Mouse (Mus musculus) MEL (cell line): ENCODE data around the gene Slc22a23. TPM values are rescaled to one million over a fixed set of nuclear protein-coding genes. Genes with fewer than 3 reads are reported as not detected.

Source experiments
- DNase-seq: peaks from one replicate; pipeline ENCODE4 v3.0.0; 2011; ENCODE audit warnings: low read depth, low spot score
- H3K27ac ChIP-seq: 2 replicates; pipeline ENCODE4 v1.5.1; 2012; ENCODE audit warnings: low read depth, mild to moderate bottlenecking, control low read depth, low read length, moderate library complexity; ENCODE audit not compliant: control insufficient read depth
- H3K27me3 ChIP-seq, 2 experiments: fragments of 150-350 bp in 1 of 2; sonication (generic) in 1 of 2; 2 replicates each; pipeline ENCODE4 v1.6.1; 2012; ENCODE audit warnings: low read length in 2 of 2, mild to moderate bottlenecking in 2 of 2, improper control_type of control experiment in 1 of 2, moderate library complexity in 1 of 2; ENCODE audit not compliant: insufficient read depth in 2 of 2, control insufficient read depth in 1 of 2
- H3K36me3 ChIP-seq, 2 experiments: 2 replicates each; pipeline ENCODE4 v1.6.1; 2012 to 2014; ENCODE audit warnings: low read length in 2 of 2, improper control_type of control experiment in 1 of 2, inconsistent platforms in 1 of 2, mild to moderate bottlenecking in 1 of 2; ENCODE audit not compliant: insufficient read depth in 2 of 2, control insufficient read depth in 1 of 2
- H3K4me1 ChIP-seq, 2 experiments: fragments of 150-350 bp in 1 of 2; sonication (generic) in 1 of 2; 2 replicates each; pipeline ENCODE4 v1.6.1; 2012; ENCODE audit warnings: low read length in 2 of 2, improper control_type of control experiment in 1 of 2, mild to moderate bottlenecking in 1 of 2; ENCODE audit not compliant: insufficient read depth in 2 of 2, control insufficient read depth in 1 of 2
- H3K4me3 ChIP-seq, 2 experiments: fragments of 150-350 bp in 1 of 2; sonication (generic) in 1 of 2; 2 replicates each; pipeline ENCODE4 v1.5.1; 2012; ENCODE audit warnings: low read depth in 2 of 2, low read length in 2 of 2, mild to moderate bottlenecking in 2 of 2, moderate library complexity in 2 of 2, control low read depth in 1 of 2, improper control_type of control experiment in 1 of 2; ENCODE audit not compliant: control insufficient read depth in 1 of 2, insufficient read depth in 1 of 2
- H3K79me2 ChIP-seq: 2 replicates; pipeline ENCODE4 v1.6.1; 2012; ENCODE audit warnings: mild to moderate bottlenecking, low read length, moderate library complexity; ENCODE audit not compliant: control insufficient read depth, poor library complexity, insufficient read depth
- H3K9ac ChIP-seq: 2 replicates; pipeline ENCODE4 v1.6.1; 2012; ENCODE audit warnings: low read depth, mild to moderate bottlenecking, control low read depth, low read length, moderate library complexity; ENCODE audit not compliant: control insufficient read depth, poor library complexity, severe bottlenecking
- H3K9me3 ChIP-seq: fragments of 150-350 bp; sonication (generic); replicated peaks from 2 replicates; pipeline ENCODE4 v1.6.1; 2012; ENCODE audit warnings: mild to moderate bottlenecking, low read length, improper control_type of control experiment, moderate library complexity; ENCODE audit not compliant: insufficient read depth
- CTCF ChIP-seq, 3 experiments: IDR thresholded peaks in 2 of 3; conservative IDR thresholded peaks in 1 of 3; 2 replicates each; pipeline ENCODE4 v1.5.1; 2011 to 2012; ENCODE audit warnings: low read length in 3 of 3, low read depth in 2 of 3, mild to moderate bottlenecking in 2 of 3, improper control_type of control experiment in 1 of 3, inconsistent platforms in 1 of 3, mixed read lengths in 1 of 3, moderate library complexity in 1 of 3; ENCODE audit not compliant: control insufficient read depth in 1 of 3, insufficient read depth in 1 of 3, poor library complexity in 1 of 3, severe bottlenecking in 1 of 3
- E2F4 ChIP-seq: IDR thresholded peaks from 2 replicates; pipeline ENCODE4 v1.6.1; 2011; ENCODE audit warnings: low read depth, low read length, improper control_type of control experiment, borderline replicate concordance
- ELF1 ChIP-seq: IDR thresholded peaks from 2 replicates; pipeline ENCODE4 v1.6.1; 2014; ENCODE audit warnings: low read depth, mild to moderate bottlenecking, inconsistent platforms, low read length, improper control_type of control experiment, moderate library complexity
- EP300 ChIP-seq, 2 experiments: IDR thresholded peaks; 2 replicates each; pipeline ENCODE4 v1.6.1; 2011; ENCODE audit warnings: improper control_type of control experiment in 2 of 2, low read length in 2 of 2, low read depth in 1 of 2, mild to moderate bottlenecking in 1 of 2
- GABPA ChIP-seq: IDR thresholded peaks from 2 replicates; pipeline ENCODE4 v1.6.1; 2012; ENCODE audit warnings: low read depth, mild to moderate bottlenecking, inconsistent platforms, low read length, improper control_type of control experiment, moderate library complexity
- HCFC1 ChIP-seq: IDR thresholded peaks from 2 replicates; pipeline ENCODE4 v1.6.1; 2012; ENCODE audit warnings: low read depth, mild to moderate bottlenecking, inconsistent platforms, low read length, improper control_type of control experiment, moderate library complexity
- MAX ChIP-seq: IDR thresholded peaks from 2 replicates; pipeline ENCODE4 v1.6.1; 2011; ENCODE audit warnings: low read length, improper control_type of control experiment
- MEF2A ChIP-seq: IDR thresholded peaks from 2 replicates; pipeline ENCODE4 v1.6.1; 2014; ENCODE audit warnings: low read depth, mild to moderate bottlenecking, inconsistent platforms, low read length, improper control_type of control experiment; ENCODE audit not compliant: poor library complexity, insufficient replicate concordance, severe bottlenecking; ENCODE audit errors: extremely low read depth
- MXI1 ChIP-seq: IDR thresholded peaks from 2 replicates; pipeline ENCODE4 v1.6.1; 2011; ENCODE audit warnings: mild to moderate bottlenecking, low read depth, low read length, improper control_type of control experiment
- MYC ChIP-seq: IDR thresholded peaks from 2 replicates; pipeline ENCODE4 v1.6.1; 2011; ENCODE audit warnings: low read depth, mild to moderate bottlenecking, low read length, improper control_type of control experiment, moderate library complexity
- NRF1 ChIP-seq: IDR thresholded peaks from 2 replicates; pipeline ENCODE4 v1.6.1; 2014; ENCODE audit warnings: low read depth, mild to moderate bottlenecking, inconsistent platforms, low read length, improper control_type of control experiment, moderate library complexity; ENCODE audit not compliant: poor library complexity, insufficient read depth, severe bottlenecking
- POLR2AphosphoS2 ChIP-seq: IDR thresholded peaks from 2 replicates; pipeline ENCODE4 v1.6.1; 2011; ENCODE audit warnings: low read length, improper control_type of control experiment
- RAD21 ChIP-seq: IDR thresholded peaks from 2 replicates; pipeline ENCODE4 v1.6.1; 2011; ENCODE audit warnings: mild to moderate bottlenecking, low read depth, low read length, improper control_type of control experiment
- RCOR1 ChIP-seq: IDR thresholded peaks from 2 replicates; pipeline ENCODE4 v1.6.1; 2012; ENCODE audit warnings: low read depth, mild to moderate bottlenecking, inconsistent platforms, low read length, improper control_type of control experiment
- SMC3 ChIP-seq: IDR thresholded peaks from 2 replicates; pipeline ENCODE4 v1.6.1; 2011; ENCODE audit warnings: low read depth, low read length, improper control_type of control experiment
- TAL1 ChIP-seq: IDR thresholded peaks from 2 replicates; pipeline ENCODE4 v1.6.1; 2012; ENCODE audit warnings: mild to moderate bottlenecking, inconsistent platforms, low read length, moderate library complexity, mixed read lengths
- ZKSCAN1 ChIP-seq: IDR thresholded peaks from 2 replicates; pipeline ENCODE4 v1.6.1; 2012; ENCODE audit warnings: low read depth, mild to moderate bottlenecking, inconsistent platforms, low read length, improper control_type of control experiment, moderate library complexity
- ZNF384 ChIP-seq: IDR thresholded peaks from 2 replicates; pipeline ENCODE4 v1.6.1; 2012; ENCODE audit warnings: low read depth, mild to moderate bottlenecking, inconsistent platforms, low read length, improper control_type of control experiment
- polyA plus RNA-seq, 2 experiments: library from polyadenylated mRNA; stranded (reverse) in 1 of 2; unstranded in 1 of 2; fragments of >175 nt in 1 of 2; fragments of >200 nt in 1 of 2; gene quantifications; 2 replicates each; pipeline versions ENCODE4 v1.2.1 to v1.2.4; 2012; ENCODE audit warnings: low replicate concordance in 2 of 2, low read depth in 1 of 2; ENCODE audit not compliant: insufficient read length in 2 of 2, insufficient read depth in 1 of 2, missing spikeins in 1 of 2
- total RNA-seq: library from RNA; depleted of rRNA; stranded (reverse); fragments of 300-350 nt; gene quantifications from 2 replicates; pipeline ENCODE4 v1.2.3, GENCODE M21; 2012

The Slc22a23 gene
- total and polyA plus RNA-seq, 3 experiments = 22.2 to 24.3 TPM; not detected in 1

DNA sequence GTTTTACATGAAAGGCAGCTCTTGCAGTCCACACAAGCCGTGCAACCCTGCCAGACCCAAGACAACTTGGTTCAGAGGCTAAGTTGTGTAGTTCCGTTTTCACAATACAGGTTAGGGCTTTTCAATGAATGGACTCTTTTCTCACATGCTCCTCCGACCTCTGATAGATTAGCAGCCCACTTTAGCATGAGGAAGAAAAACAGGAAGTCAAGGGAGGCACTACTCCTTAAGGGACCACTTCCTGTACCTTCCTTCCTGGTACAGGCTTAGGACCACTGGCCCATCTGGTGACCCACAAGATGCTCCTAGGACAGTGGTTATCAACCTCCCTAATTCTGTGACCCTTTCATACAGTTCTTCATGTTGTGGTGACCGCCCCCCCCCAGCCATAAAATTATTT, 116.1 kb downstream of the Slc22a23 start:
- peaks cover 0 to 5% of the 10 kb centered on the region in 2 experiments; a peak in 1 of 4 replicates for H3K4me1 ChIP-seq
- H3K27ac ChIP-seq = no peak overlapping the region

DNA sequence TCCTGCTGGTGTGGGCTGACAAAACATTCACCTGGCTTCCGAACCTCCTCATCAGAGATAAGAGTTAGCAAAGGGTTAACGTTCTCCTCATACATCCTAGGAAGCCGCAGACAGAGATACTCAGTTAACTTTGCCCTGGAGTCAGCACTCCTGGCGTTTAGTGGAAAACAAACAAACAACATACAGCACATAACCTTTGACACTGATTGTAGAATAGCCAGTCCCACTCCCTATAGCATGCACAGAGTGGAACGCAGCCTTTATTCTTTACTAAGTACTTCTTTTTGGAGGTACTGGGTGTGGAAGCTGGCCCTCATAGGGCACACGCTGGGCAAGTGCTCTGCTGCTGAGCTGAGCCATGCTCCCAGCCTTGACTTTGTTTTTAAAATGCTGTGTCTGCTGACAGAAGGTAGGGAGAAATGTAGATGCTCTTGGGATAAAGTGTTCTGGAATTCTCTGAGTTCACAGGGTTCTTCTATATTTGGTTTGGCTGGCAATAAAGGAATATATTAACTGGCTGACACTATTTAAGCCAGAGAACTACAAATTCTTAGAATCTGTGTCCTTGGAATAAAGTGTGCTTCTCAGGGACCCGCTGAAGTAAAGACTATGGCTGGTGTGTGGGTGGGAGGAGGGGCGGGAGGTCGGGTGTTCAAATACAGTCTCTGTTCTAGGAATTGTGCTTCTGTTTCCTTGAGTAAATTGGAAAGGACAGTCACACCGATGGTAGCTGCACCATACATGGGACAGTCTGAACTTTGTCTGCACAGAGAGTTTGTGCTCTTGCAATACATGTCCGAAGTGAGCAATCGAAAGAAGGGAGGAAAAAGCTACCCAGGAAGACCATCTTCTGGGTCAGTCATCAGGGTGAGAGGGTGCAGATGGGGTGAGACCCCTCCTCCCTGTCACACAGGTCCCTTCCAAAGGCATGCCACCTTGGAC, 117.0 kb downstream of the Slc22a23 start:
- Histone ChIP-seq H3K79me2 (peaks cover 4% of the 10 kb centered on the region; the same call in 1 of the 2 replicates), H3K4me1 (peaks cover 0 to 5% of the 10 kb centered on the region in 2 experiments; a peak in 1 of 4 replicates), H3K27me3 (no peaks in the 10 kb centered on the region), H3K9me3 (no peaks in the 10 kb centered on the region), H3K27ac (no peak overlapping the region), H3K36me3 (peaks cover 3 to 6% of the 10 kb centered on the region in 2 experiments; a peak in 3 of 4 replicates), H3K9ac (no peak overlapping the region), H3K4me3 (no peak overlapping the region)
- no peak for DNase-seq
- no peak for TF ChIP-seq ZKSCAN1

More for the DNA sequence above, 116.1 kb downstream of the Slc22a23 start:
- H3K27me3 ChIP-seq = no peaks in the 10 kb centered on the region
- H3K79me2 ChIP-seq = peaks cover 9% of the 10 kb centered on the region; the same call in 1 of the 2 replicates
- H3K9me3 ChIP-seq = no peaks in the 10 kb centered on the region
- H3K4me3 ChIP-seq = no peak overlapping the region
- no peak overlapping the region for H3K9ac ChIP-seq
- DNase-seq = peak; percentile 57
- peaks cover 3 to 6% of the 10 kb centered on the region in 2 experiments; a peak in 3 of 4 replicates for H3K36me3 ChIP-seq
- TF ChIP-seq ZNF384 = no peak
- TF ChIP-seq MEF2A = no peak
- no peak for TF ChIP-seq NRF1
- TF ChIP-seq MXI1 = no peak
- no peak for TF ChIP-seq HCFC1
- TF ChIP-seq CTCF (IDR thresholded peaks at IDR 0.05 in 2 of 3, conservative IDR thresholded peaks at IDR 0.05 in 1 of 3; ENCODE audit: control insufficient read depth in 1 of 3, insufficient read depth in 1 of 3, low read depth in 2 of 3, low read length in 3 of 3, poor library complexity in 1 of 3, severe bottlenecking in 1 of 3) = no peak
- no peak for TF ChIP-seq RCOR1
- no peak for TF ChIP-seq ZKSCAN1
- TF ChIP-seq MAX = no peak
- TF ChIP-seq TAL1 = no peak
- TF ChIP-seq EP300 (IDR thresholded peaks at IDR 0.05; ENCODE audit: low read depth in 1 of 2, low read length in 2 of 2) = 0 out of 4 replicates have a peak, but pooled peaks of 1 of the 2 experiments have one; percentile 27
- no peak for TF ChIP-seq E2F4
- TF ChIP-seq MYC = 0 out of 2 replicates have a peak, but pooled peaks have one; percentile 29
- peak; percentile 42; the same call in 1 of the 2 replicates for TF ChIP-seq ELF1
- TF ChIP-seq RAD21 = no peak
- TF ChIP-seq POLR2AphosphoS2 = no peak
- no peak for TF ChIP-seq GABPA
- no peak for TF ChIP-seq SMC3
